Mouse (Mus musculus) spleen, adult 10 weeks (tissue): ENCODE results near the gene Fbxw2. TPM values are rescaled to one million over a fixed set of nuclear protein-coding genes. Genes with fewer than 3 reads are reported as not detected.

Experiments used
- polyA plus RNA-seq: library from polyadenylated mRNA; stranded (reverse); fragments of 350-450 nt; fragmentation: Illumina TruSeq; extraction: RNeasy Lipid Tissue Mini Kit (QIAGEN cat#74804); gene quantifications from one replicate; pipeline ENCODE4 v1.2.3, GENCODE M21; 2015; ENCODE audit warnings: low replicate concordance; ENCODE audit not compliant: insufficient read depth

Gene Fbxw2
- 99.4 TPM for polyA plus RNA-seq

DNA sequence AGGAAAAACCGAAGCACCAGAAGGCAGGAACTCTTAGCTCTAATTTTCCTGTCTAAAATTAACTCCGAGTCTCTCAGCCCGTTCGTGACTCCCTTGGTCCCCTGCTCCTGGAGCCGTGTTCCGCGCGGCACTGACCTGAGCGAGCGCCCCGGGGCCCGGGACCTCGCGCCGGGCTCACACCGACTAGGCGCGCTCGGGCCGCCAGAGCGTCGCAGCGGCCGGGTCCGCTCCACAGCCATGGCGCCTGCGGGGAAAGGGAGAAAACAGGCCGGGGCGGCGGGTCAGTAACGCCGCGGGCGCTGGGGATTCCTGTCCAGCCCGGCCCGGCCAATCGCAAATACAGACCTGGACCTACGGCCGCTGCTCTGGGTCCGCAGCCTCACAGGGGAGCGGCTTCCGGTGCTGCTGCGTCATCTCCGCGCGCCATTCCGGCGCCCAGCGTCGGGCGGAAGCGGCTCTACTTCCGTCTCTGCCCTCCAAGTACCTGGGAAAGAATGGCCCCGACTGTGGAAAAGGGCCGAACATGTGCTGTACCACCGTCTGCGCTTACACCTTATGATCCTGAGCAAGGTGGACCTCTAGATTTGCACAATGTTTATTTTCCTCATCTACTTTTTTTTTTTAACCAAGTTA lies at the start of gene Fbxw2:
Gene Fbxw2 (minus strand): TSS at position 485 of the 633 bp plus-strand sequence.

DNA sequence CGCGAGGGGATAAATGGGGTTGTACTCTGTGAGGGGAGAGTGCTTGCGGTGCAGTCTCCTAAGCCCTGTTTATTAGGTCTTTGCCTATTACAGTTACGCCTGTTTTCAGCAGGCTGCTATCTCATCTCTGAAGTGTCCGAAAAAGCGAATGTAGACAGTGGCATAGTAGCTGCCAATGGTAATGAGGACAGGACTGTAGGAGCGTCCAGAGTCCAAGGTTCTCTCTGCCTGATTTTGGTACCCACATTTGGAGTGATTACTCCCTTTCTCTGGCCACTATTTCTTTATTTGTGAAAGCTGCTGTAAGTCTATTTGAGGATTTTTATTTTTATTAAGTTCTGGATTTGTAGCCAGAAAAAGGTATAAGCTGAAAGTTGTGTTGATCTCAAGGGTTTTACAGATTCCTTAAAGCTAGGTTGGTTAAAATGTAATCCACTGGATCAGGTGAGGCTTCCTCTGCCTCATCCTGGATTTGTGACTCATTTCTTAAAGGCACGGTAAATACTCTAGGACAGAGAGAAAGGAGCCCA lies 48.8 kb upstream of the Fbxw2 start, which contains the start of gene Psmd5:
Gene Psmd5 (minus strand): TSS at position 153 of the 530 bp plus-strand sequence.

DNA sequence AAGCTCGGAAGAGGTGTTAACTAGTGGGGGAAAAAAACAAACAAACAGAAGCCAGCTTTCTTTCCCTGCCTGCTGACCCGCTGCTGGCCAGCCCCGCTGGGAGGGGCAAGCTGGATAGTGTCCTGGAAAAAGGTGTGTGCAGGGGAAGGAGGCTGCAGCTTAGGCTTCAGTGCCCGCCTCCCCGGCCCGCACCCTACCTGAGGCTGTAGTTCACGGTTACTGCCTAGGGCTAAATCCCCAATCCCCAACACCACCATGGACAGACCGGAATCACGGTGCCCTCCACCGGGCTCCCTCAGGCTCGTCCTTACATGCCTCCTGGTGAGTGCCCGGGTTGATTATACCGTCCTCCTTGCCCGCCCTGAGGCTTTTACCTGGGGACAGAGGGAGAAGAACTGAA lies 48.2 kb upstream of the Fbxw2 start, which contains the start of gene Cutal:
Gene Cutal (plus strand): TSS at position 126 of the 400 bp plus-strand sequence.

DNA sequence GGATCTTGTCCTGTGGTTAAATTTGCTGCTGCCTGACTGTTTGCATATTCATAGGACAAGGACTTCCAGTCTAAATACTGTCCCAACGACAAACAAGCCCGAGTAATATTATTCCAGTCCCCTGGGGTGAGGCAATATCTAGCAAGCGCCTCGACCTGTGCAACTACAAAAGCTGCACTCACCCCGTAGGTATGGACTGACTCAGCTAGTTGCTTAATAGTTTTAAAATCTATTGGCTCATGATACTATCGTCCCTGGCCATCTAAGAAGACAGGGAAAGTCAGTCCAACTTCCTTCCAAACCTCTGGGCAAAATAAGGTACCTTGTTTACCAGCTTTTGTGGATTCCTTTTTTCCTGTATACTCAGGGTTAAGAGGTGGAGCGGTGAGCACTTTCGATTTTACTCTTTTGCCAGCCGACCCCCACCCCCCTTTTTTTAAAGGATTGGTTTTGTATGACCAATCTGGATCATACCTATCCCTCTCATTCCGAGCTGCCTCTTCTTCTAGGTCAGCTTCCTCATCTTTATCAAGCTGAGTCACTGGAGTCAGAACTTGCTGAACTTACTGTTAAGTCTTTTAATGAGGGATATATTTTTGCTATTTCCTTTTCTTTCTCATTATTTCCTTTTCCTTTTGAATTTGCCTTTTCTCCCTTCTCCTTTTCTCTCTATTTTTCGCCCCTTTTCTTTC lies 6.8 kb upstream of the Fbxw2 start, which contains the start of gene Gm34653:
Gene Gm34653 (plus strand): TSS at position 242 of the 692 bp plus-strand sequence.

DNA sequence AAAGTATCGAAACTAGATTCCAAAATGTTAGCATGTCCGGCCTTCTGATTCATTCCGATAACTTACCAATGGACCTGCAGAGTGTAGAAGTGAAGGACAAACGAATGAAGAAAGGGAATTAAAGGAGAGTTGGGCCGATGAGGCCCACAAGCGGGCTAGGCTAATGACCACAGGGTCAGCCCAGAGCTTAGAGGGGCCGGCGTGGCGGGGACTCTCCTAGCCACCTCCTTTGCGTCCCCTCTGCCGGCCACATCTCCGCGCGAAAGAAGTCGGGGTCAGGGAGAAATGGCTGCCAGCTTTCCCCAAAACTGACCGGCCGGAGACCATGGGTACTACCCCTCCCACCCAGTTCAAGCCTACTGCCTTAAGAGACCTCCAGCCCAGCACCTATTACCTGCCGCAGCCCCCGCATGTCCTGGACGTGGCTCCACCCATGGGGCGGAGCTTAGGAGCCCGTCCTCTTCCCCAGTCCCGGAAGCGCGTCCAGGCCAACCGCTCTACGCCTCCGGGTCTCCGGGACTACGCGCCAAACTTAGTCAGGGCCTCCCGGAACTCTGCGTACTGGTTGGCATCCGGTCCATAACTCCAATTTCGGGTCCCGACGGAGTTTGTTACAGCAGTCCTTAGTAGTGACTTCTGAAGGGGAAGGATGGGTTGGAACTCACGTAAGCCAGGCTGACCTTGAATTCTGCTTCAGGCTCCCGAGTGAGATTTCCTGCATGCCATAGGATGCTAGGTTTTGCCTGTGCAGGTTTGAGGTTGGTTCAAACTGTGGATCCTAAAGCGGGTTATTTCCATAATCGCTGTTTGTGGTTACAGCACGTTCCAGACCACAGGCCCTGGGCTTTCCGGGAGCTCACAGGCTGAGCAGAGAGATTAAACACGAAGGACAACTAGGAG lies 26.5 kb downstream of the Fbxw2 start, which contains the start of gene Rabepk:
Gene Rabepk (minus strand): TSS at position 556 of the 900 bp plus-strand sequence.

DNA sequence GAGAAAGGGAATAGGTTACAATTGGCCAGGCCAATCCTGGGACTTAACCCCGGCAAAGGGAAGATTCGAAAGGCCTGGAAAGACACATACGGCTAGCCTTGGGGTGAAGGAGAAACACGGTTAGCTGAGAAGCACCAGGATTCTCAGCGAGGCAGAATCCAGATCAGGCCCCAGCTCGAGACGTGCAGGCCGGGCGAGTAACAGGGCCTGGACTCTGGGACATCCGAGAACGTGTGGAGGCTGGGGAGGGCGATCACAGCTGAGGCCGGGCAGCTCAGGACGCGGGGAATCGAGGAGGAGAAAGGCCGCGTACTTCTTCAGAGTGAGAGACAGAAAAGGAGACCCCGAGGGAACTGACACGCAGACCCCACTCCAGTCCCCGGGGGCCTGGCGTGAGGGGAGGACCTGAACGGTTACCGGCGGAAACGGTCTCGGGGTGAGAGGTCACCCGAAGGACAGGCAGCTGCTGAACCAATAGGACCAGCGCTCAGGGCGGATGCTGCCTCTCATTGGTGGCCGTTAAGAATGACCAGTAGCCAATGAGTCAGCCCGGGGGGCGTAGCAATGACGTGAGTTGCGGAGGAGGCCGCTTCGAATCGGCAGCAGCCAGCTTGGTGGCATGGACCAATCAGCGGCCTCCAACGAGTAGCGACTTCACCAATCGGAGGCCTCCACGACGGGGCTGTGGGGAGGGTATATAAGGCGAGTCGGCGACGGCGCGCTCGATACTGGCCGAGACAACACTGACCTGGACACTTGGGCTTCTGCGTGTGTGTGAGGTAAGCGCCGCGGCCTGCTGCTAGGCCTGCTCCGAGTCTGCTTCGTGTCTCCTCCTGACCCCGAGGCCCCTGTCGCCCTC lies 54.5 kb downstream of the Fbxw2 start, which contains the start of gene Hspa5:
Gene Hspa5 (plus strand): TSS at position 603 of the 859 bp plus-strand sequence.

DNA sequence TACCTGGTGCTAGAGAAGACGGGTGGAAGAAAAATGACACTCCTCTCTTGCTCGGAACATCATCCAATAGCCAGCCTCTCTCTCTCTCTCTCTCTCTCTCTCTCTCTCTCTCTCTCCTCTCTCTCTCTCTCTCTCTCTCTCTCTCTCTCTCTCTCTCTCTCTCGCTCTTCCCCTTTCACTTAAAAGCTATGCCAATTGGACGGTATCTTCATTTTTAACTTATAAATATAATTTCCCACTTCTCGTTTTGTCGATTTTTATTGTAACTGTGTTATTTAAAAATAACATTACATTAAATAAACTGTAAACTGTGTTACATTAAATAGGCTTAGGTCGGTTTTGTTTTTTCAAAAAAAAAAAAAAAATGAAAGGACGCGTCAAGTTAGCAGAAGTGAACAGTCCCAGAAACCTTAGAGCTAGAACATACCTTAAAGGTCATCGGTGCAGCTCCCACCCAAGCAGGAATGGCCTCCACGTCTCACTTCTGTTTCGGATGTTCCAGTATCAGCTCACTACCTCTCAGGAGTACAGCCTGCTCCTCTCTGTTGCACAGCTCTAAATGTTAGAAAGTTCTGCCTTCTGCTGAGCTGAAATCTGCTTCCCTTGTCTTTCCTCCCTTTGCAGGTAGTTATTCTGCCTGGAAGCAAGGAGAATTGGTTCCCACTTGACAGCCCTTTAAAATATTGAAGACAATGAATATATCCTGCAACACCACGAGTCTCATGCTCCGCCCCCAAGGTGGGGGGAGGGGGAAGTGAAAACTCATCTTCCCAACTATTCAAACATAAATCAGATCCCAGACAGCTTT lies 71.4 kb downstream of the Fbxw2 start, which contains the start of gene Gapvd1:
Gene Gapvd1 (minus strand): TSS at position 682 of the 808 bp plus-strand sequence.

Other genes with a start within 250 kb of the Fbxw2 start
- 86.4 TPM for gene Gapvd1, start 71.1 kb downstream of the Fbxw2 start, polyA plus RNA-seq
- gene Hspa5, start 54.3 kb downstream of the Fbxw2 start, polyA plus RNA-seq = 606 TPM
- gene Rabepk, start 26.4 kb downstream of the Fbxw2 start, polyA plus RNA-seq = 14.7 TPM
- not detected for gene Gm34653, start 6.7 kb upstream of the Fbxw2 start, polyA plus RNA-seq
- gene Cutal, start 48.1 kb upstream of the Fbxw2 start, polyA plus RNA-seq = not detected
- gene Psmd5, start 48.7 kb upstream of the Fbxw2 start, polyA plus RNA-seq = 42.6 TPM
- gene Phf19, start 87.7 kb upstream of the Fbxw2 start, polyA plus RNA-seq = 7.0 TPM
- gene Traf1, start 135.5 kb upstream of the Fbxw2 start, polyA plus RNA-seq = 120 TPM
- 0.10 TPM for gene Hc, start 235.1 kb upstream of the Fbxw2 start, polyA plus RNA-seq